Comparison of ENCODE assay signal across 8 mouse cellular contexts in the genomic region with DNA sequence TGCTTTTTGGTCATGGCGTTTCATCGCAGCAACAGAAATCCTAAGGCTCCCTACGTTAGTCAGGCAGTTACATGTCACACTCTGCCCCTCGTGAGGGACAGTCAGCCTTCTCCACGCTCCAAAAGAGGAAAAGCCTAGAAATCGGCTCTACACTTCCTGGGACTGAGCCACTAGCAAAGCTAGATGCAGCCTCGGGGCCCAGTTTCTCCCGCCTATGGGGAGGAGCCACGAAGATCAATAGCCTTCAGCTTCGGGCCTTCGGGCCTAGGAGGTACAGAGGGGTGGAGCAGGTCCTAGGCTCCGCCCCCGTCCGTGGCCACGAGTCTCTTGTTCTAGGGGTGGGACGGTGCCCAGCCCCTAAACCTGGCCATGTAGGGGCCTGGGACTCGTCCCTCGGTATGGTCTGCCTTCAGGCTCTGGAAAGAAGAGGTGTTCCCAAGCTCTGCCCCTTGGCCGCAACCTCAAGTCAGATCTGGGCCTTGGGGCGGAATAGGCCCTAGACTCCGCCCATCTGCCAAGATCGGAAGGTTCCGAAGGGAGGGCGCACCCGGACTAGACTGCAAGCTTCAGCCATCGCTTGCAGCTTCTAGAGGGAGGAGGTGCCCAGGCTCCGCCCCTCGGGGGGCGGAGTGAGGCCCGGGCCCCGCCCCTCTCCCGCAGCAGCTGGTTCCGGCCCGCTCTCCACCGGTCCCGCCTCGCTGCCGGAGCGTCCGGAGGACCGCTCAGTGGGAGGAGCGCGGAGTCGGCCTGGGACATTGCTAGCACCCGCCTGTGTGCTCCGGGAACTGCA. TPM values are rescaled to one million over a fixed set of nuclear protein-coding genes. Genes with fewer than 3 reads are reported as not detected.
DNase-seq lines count a peak whose midpoint lies in the region; ATAC-seq and TF ChIP-seq lines count a peak whose summit lies in the region.

A gene (plus strand): TSS at position 339 of the 790 bp plus-strand sequence.

- peak within 1 kb of the TSS; percentile 98 for H3K4me3 ChIP-seq in G1E (ENCODE audit: low read depth, low read length)
- H3K4me3 ChIP-seq in forebrain, embryonic 16.5 days (replicated peaks; ENCODE audit: low read length) = peak within 1 kb of the TSS; percentile 81
- H3K4me3 ChIP-seq in layer of hippocampus, adult 2 months = peak within 1 kb of the TSS; percentile 90
- H3K4me3 ChIP-seq in lung, embryonic 14.5 days (ENCODE audit: low read depth, low read length) = peak within 1 kb of the TSS; percentile 72
- peak within 1 kb of the TSS; percentile 89 for H3K4me3 ChIP-seq in olfactory bulb, adult 2 months (ENCODE audit: insufficient read depth, low read depth, low read length)
- peak within 1 kb of the TSS; percentile 81 for H3K4me3 ChIP-seq in thymus, adult 2 months (ENCODE audit: control insufficient read depth, insufficient read depth, low read length)

- under 1% methylated on average over 45 of the region's 46 CpGs for WGBS in forebrain, embryonic 16.5 days
- WGBS in lung, embryonic 14.5 days = under 1% methylated on average over 46 of the region's 46 CpGs
- 1% methylated on average over 46 of the region's 46 CpGs for WGBS in olfactory bulb, adult 2 months
- 1% methylated on average over 46 of the region's 46 CpGs for WGBS in thymus, adult 2 months

- TF ChIP-seq POLR2A in olfactory bulb, adult 2 months (IDR thresholded peaks at IDR 0.05; ENCODE audit: insufficient read depth, low read depth, low read length) = peak; percentile 34; the same call in 1 of the 2 replicates
- peak; percentile 20; the same call in 1 of the 2 replicates for TF ChIP-seq POLR2A in thymus, adult 2 months (IDR thresholded peaks at IDR 0.05; ENCODE audit: control insufficient read depth, extremely low read depth, insufficient read depth, low read length, poor library complexity)

- peak; percentile 89 for ATAC-seq in G1E (ENCODE audit: extremely low read depth, insufficient number of reproducible peaks, low FRiP score, poor library complexity, severe bottlenecking)
- ATAC-seq in forebrain, embryonic 16.5 days = peak; percentile 96
- peak; percentile 97 for ATAC-seq in lung, embryonic 14.5 days (ENCODE audit: insufficient read depth)

- H3K9ac ChIP-seq in forebrain, embryonic 16.5 days (replicated peaks; ENCODE audit: low read depth, low read length) = peak within 1 kb of the TSS; percentile 75
- peak within 1 kb of the TSS; percentile 76 for H3K9ac ChIP-seq in lung, embryonic 14.5 days

- H3K27me3 ChIP-seq in G1E (ENCODE audit: insufficient read depth, low read length) = no peaks in the 10 kb centered on the region
- no peaks in the 10 kb centered on the region for H3K27me3 ChIP-seq in forebrain, embryonic 16.5 days (replicated peaks; ENCODE audit: control insufficient read depth, insufficient read depth, low read length)
- no peaks in the 10 kb centered on the region for H3K27me3 ChIP-seq in lung, embryonic 14.5 days (ENCODE audit: insufficient read depth, low read length)
- H3K27me3 ChIP-seq in thymus, adult 2 months (ENCODE audit: control insufficient read depth, insufficient read depth, low read length) = no peaks in the 10 kb centered on the region

- peak within 1 kb of the TSS; percentile 91 for H3K27ac ChIP-seq in forebrain, embryonic 16.5 days (ENCODE audit: low read length)
- H3K27ac ChIP-seq in layer of hippocampus, adult 2 months = peak within 1 kb of the TSS; percentile 94
- peak within 1 kb of the TSS; percentile 96 for H3K27ac ChIP-seq in lung, embryonic 14.5 days (ENCODE audit: low read depth)
- peak within 1 kb of the TSS; percentile 88 for H3K27ac ChIP-seq in olfactory bulb, adult 2 months (ENCODE audit: insufficient read depth, low read depth, low read length)
- peak within 1 kb of the TSS; percentile 31; the same call in 1 of the 2 replicates for H3K27ac ChIP-seq in thymus, adult 2 months (ENCODE audit: control insufficient read depth, insufficient read depth, low read length)

- peak; percentile 89 for DNase-seq in G1E (ENCODE audit: low spot score)
- peak; percentile 94 to 96 for DNase-seq in cerebellum, adult 18-20 months
- peak; percentile 95 to 98 for DNase-seq in heart, postnatal 36 days
- peak; percentile 93 to 95 for DNase-seq in layer of hippocampus, adult 2 months (ENCODE audit: low spot score in 2 of 2)
- DNase-seq in lung, embryonic 14.5 days = peak; percentile 97
- peak; percentile 92 for DNase-seq in thymus, adult 2 months

- no peak for TF ChIP-seq CTCF in G1E (IDR thresholded peaks at IDR 0.05; ENCODE audit: low read depth, low read length)
- TF ChIP-seq CTCF in layer of hippocampus, adult 2 months (conservative IDR thresholded peaks at IDR 0.05) = no peak
- no peak for TF ChIP-seq CTCF in lung, embryonic 14.5 days (IDR thresholded peaks at IDR 0.05; ENCODE audit: low read depth)
- TF ChIP-seq CTCF in olfactory bulb, adult 2 months (IDR thresholded peaks at IDR 0.05; ENCODE audit: insufficient read depth, low read depth, low read length) = no peak
- TF ChIP-seq CTCF in thymus, adult 2 months (IDR thresholded peaks at IDR 0.05; ENCODE audit: borderline replicate concordance, control insufficient read depth, extremely low read depth, insufficient read depth, low read length, poor library complexity) = peak; percentile 43; the same call in 1 of the 2 replicates

- peaks cover 69% of the 10 kb centered on the region for H3K4me1 ChIP-seq in G1E (ENCODE audit: insufficient read depth, low read depth, low read length)
- peaks cover 20% of the 10 kb centered on the region for H3K4me1 ChIP-seq in forebrain, embryonic 16.5 days (replicated peaks; ENCODE audit: control insufficient read depth, insufficient read depth, low read length)
- peaks cover 9% of the 10 kb centered on the region; the same call in 1 of the 2 replicates for H3K4me1 ChIP-seq in lung, embryonic 14.5 days (ENCODE audit: insufficient read depth)
- peaks cover 2% of the 10 kb centered on the region for H3K4me1 ChIP-seq in olfactory bulb, adult 2 months (ENCODE audit: control insufficient read depth, insufficient read depth, low read length)
- H3K4me1 ChIP-seq in thymus, adult 2 months (replicated peaks; ENCODE audit: control insufficient read depth, insufficient read depth, low read length) = peaks cover 10% of the 10 kb centered on the region

- intact Hi-C loops in heart, postnatal 36 days (cut with DNase I) = loop anchor here (2.0 to 5.0 kb wide), 3 partner anchors 126 to 539 kb away; a partner anchor contains a TSS

- no peaks in the 10 kb centered on the region for H3K9me3 ChIP-seq in G1E (replicated peaks)
- no peaks in the 10 kb centered on the region for H3K9me3 ChIP-seq in forebrain, embryonic 16.5 days (ENCODE audit: control insufficient read depth, low read length)
- no peaks in the 10 kb centered on the region for H3K9me3 ChIP-seq in lung, embryonic 14.5 days (ENCODE audit: low read depth, low read length)

- H3K4me2 ChIP-seq in forebrain, embryonic 16.5 days (ENCODE audit: low read length) = peak within 1 kb of the TSS; percentile 71
- peak within 1 kb of the TSS; percentile 76 for H3K4me2 ChIP-seq in lung, embryonic 14.5 days

- peaks cover 26% of the 10 kb centered on the region for H3K36me3 ChIP-seq in G1E (replicated peaks)
- no peaks in the 10 kb centered on the region for H3K36me3 ChIP-seq in forebrain, embryonic 16.5 days (ENCODE audit: control insufficient read depth, insufficient read depth)
- no peaks in the 10 kb centered on the region for H3K36me3 ChIP-seq in lung, embryonic 14.5 days (ENCODE audit: insufficient read depth)
- no peaks in the 10 kb centered on the region for H3K36me3 ChIP-seq in thymus, adult 2 months (ENCODE audit: control insufficient read depth, insufficient read depth, low read length)

RNA-seq across cellular contexts. Expression of the gene that starts here (rescaled TPM):
- total RNA-seq in G1E (2014; fragmentation: Nextera tagmentation) = 133 and 144 TPM in 2 replicates
- total RNA-seq in G1E (2017) = 119 and 120 TPM in 2 replicates
- 28.4 and 34.1 TPM in 2 replicates for polyA plus RNA-seq in G1E (2012)
- 54.3 and 58.3 TPM in 2 replicates for polyA plus RNA-seq in forebrain, embryonic 16.5 days (2015; fragmentation: Nextera tagmentation; extraction: Ambion mirVana)
- 10 to 100 TPM; 33.7 to 34.0 TPM for total RNA-seq in heart, postnatal 36 days (2021)
- 10 to 100 TPM; 27.0 to 30.3 TPM for total RNA-seq in layer of hippocampus, adult 2 months (2021)
- 60.1 and 63.4 TPM in 2 replicates for polyA plus RNA-seq in lung, embryonic 14.5 days (2014; fragmentation: Nextera tagmentation; extraction: Ambion mirVana)
- polyA plus RNA-seq in olfactory bulb, adult 2 months (2012; ENCODE audit: insufficient read depth, insufficient read length, low replicate concordance, missing spikeins) = not detected in 2 replicates
- polyA plus RNA-seq in thymus, adult 2 months (2012; rRNA removed) = 26.7 and 28.2 TPM in 2 replicates

Comparison
In these comparisons a context has a peak if more than half of its experiments do, and no peak if none do; other contexts are left out.
1. Peak in every context shown above with its lines: DNase-seq, ATAC-seq, H3K4me3 ChIP-seq and H3K27ac ChIP-seq.
2. H3K27ac ChIP-seq: peak in every context shown above with its lines; median percentile 96 in lung, embryonic 14.5 days; 94 in layer of hippocampus, adult 2 months; 91 in forebrain, embryonic 16.5 days; 88 in olfactory bulb, adult 2 months; 31 in thymus, adult 2 months.